16 mouse cellular contexts compared by ENCODE assay signal in the genomic region with DNA sequence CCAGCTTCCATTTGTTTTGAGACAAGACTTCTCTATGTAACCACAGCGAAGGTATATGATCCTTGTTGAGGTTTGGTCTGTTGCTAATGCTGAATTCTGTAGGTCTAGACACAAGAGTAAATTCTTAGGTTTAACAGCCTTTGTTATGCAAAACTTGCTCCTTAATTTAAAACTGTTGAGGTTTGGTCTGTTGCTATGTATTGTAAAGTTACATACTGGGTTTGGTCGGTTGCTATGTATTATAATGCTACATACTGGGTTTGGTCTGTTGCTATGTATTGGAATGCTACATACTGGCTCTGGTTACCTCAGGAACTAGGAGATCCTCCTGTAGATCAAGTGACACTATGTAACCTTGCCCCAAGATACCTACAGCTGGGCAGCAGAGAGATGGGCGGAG. TPM values are rescaled to one million over a fixed set of nuclear protein-coding genes. Genes with fewer than 3 reads are reported as not detected.
"Had no signal": no experiment of that assay in that cellular context is flagged by ENCODE, and none has a peak within 500 bp of the region (broad histone marks: within the 10 kb centered on the region; RNA-seq: fewer than 3 reads in every experiment).

No protein-coding gene starts in this region.

- ATAC-seq: midbrain, embryonic 16.5 days had no signal

- DNase-seq: lung, adult 18-20 months; lung, embryonic 14.5 days; lung, postnatal 10 days; lung, postnatal 4 days; midbrain, embryonic 14.5 days; retina, postnatal 1 day; right cerebral cortex, adult 18-20 months; right cerebral cortex, postnatal 25 days; right cerebral cortex, postnatal 4 days; spleen, adult 18-20 months; thymus, adult 18-20 months; thymus, postnatal 14 days; thymus, postnatal 36 days had no signal

RNA-seq across cellular contexts. Expression of a gene that starts 57.2 kb away (rescaled TPM):
- total RNA-seq: megakaryocyte, adult 5-6 weeks; megakaryocyte-erythroid progenitor cell, adult 5-6 weeks had no signal
